Mouse (Mus musculus) kidney, postnatal 0 days (tissue): ENCODE measurements around the gene Uxs1. TPM values are rescaled to one million over a fixed set of nuclear protein-coding genes. Genes with fewer than 3 reads are reported as not detected.

Experiments used
- ATAC-seq: fragments of 200-750 bp; cut with Nextera tagmentation; replicated peaks from 2 replicates; pipeline ENCODE4 v1.8.0; 2017; ENCODE audit warnings: low read depth, moderate number of reproducible peaks, moderate TSS enrichment, moderate library complexity; ENCODE audit not compliant: low FRiP score
- DNase-seq: peaks from one replicate; pipeline ENCODE4 v3.0.0-alpha.2; 2016; ENCODE audit warnings: low spot score
- H3K27ac ChIP-seq: fragments of 300-500 bp; sonication (generic); 2 replicates; pipeline ENCODE4 v1.5.1; 2014; ENCODE audit warnings: mild to moderate bottlenecking
- H3K27me3 ChIP-seq: fragments of 300-500 bp; sonication (generic); 2 replicates; pipeline ENCODE4 v1.6.1; 2014; ENCODE audit warnings: low read length, mixed read lengths; ENCODE audit not compliant: insufficient read depth
- H3K36me3 ChIP-seq: fragments of 300-500 bp; sonication (generic); 2 replicates; pipeline ENCODE4 v1.6.1; 2014; ENCODE audit warnings: low read length, mixed read lengths; ENCODE audit not compliant: insufficient read depth
- H3K4me1 ChIP-seq: fragments of 300-500 bp; sonication (generic); replicated peaks from 2 replicates; pipeline ENCODE4 v1.6.1; 2014; ENCODE audit warnings: antibody characterized with exemption, low read length, mixed read lengths; ENCODE audit not compliant: insufficient read depth
- H3K4me2 ChIP-seq: fragments of 300-500 bp; sonication (generic); 2 replicates; pipeline ENCODE4 v1.6.1; 2014; ENCODE audit warnings: mild to moderate bottlenecking, low read length, moderate library complexity, mixed read lengths
- H3K4me3 ChIP-seq: fragments of 300-500 bp; sonication (generic); replicated peaks from 2 replicates; pipeline ENCODE4 v1.5.1; 2014; ENCODE audit warnings: low read depth, low read length
- H3K9ac ChIP-seq: fragments of 300-500 bp; sonication (generic); 2 replicates; pipeline ENCODE4 v1.6.1; 2014; ENCODE audit warnings: low read depth, low read length
- H3K9me3 ChIP-seq: fragments of 300-500 bp; sonication (generic); replicated peaks from 2 replicates; pipeline ENCODE4 v1.6.1; 2016; ENCODE audit warnings: low read length, inconsistent platforms, mixed read lengths
- CTCF ChIP-seq: IDR thresholded peaks from 2 replicates; pipeline ENCODE4 v1.5.1; 2016; ENCODE audit warnings: antibody characterized with exemption, low read depth, mild to moderate bottlenecking, moderate library complexity
- WGBS: fragments of 180-500 bp; shearing (Covaris S2); extraction: QIAGEN DNeasy Blood & Tissue Kit; methylation state at CpG from one replicate; pipeline ENCODE4 v1.1.7; 2014; 5-methylcytosine and 5-hydroxymethylcytosine counted together
- polyA plus RNA-seq: library from polyadenylated mRNA; unstranded; fragments of >200 nt; fragmentation: Nextera tagmentation; extraction: Ambion mirVana; gene quantifications from 2 replicates; pipeline ENCODE4 v1.2.1, GENCODE M21; 2015

The Uxs1 gene
- polyA plus RNA-seq, 1 experiment from 2014 or later, result 28.5 TPM

- no peak for TF ChIP-seq CTCF
- no peak overlapping the region for H3K4me2 ChIP-seq
- no peak for ATAC-seq
- no peak overlapping the region for H3K27ac ChIP-seq
- no peak overlapping the region for H3K4me3 ChIP-seq
- H3K36me3 ChIP-seq, result no peaks in the 10 kb centered on the region
- no peak overlapping the region for H3K9ac ChIP-seq
- no peaks in the 10 kb centered on the region for H3K27me3 ChIP-seq
- no peaks in the 10 kb centered on the region for H3K4me1 ChIP-seq
- H3K9me3 ChIP-seq, result no peaks in the 10 kb centered on the region
- no peak for DNase-seq
- WGBS, result 63% methylated on average over 1 of the region's 1 CpGs
Measured at GRCm38 (mm10) chr1:43722459-43722858, 105.1 kb downstream of the Uxs1 start.

- Histone ChIP-seq H3K9me3 (no peaks in the 10 kb centered on the region), H3K27me3 (no peaks in the 10 kb centered on the region), H3K4me1 (no peaks in the 10 kb centered on the region), H3K4me3 (no peak overlapping the region), H3K9ac (no peak overlapping the region), H3K4me2 (no peak overlapping the region), H3K27ac (no peak overlapping the region), H3K36me3 (no peaks in the 10 kb centered on the region)
- 35% methylated on average over 2 of the region's 2 CpGs for WGBS
- DNase-seq (no peak), ATAC-seq (no peak)
- no peak for TF ChIP-seq CTCF
Measured at GRCm38 (mm10) chr1:43718793-43719192, 108.8 kb downstream of the Uxs1 start.

GRCm38 (mm10) chr1:43717967-43718366 is 109.6 kb downstream of the Uxs1 start:
- Histone ChIP-seq H3K36me3 (no peaks in the 10 kb centered on the region), H3K4me2 (no peak overlapping the region), H3K4me3 (no peak overlapping the region), H3K9ac (no peak overlapping the region), H3K27me3 (no peaks in the 10 kb centered on the region), H3K4me1 (no peaks in the 10 kb centered on the region), H3K27ac (no peak overlapping the region), H3K9me3 (no peaks in the 10 kb centered on the region)
- DNase-seq (no peak), ATAC-seq (no peak)
- WGBS, result 69% methylated on average over 7 of the region's 7 CpGs
- no peak for TF ChIP-seq CTCF

GRCm38 (mm10) chr1:43714841-43715240 is 112.8 kb downstream of the Uxs1 start:
- DNase-seq (peak; percentile 82), ATAC-seq (no peak)
- no peak overlapping the region for H3K9ac ChIP-seq
- no peaks in the 10 kb centered on the region for H3K4me1 ChIP-seq
- no peak for TF ChIP-seq CTCF
- H3K4me2 ChIP-seq, result no peak overlapping the region
- no peaks in the 10 kb centered on the region for H3K27me3 ChIP-seq
- H3K9me3 ChIP-seq, result no peaks in the 10 kb centered on the region
- H3K36me3 ChIP-seq, result no peaks in the 10 kb centered on the region
- H3K4me3 ChIP-seq, result no peak overlapping the region
- WGBS, result 64% methylated on average over 2 of the region's 2 CpGs
- no peak overlapping the region for H3K27ac ChIP-seq

GRCm38 (mm10) chr1:43698577-43699000 is 129.0 kb downstream of the Uxs1 start:
- peak; percentile 81 for DNase-seq
- peak overlapping the region; percentile 14; the same call in 1 of the 2 replicates for H3K27ac ChIP-seq
- H3K9me3 ChIP-seq, result no peaks in the 10 kb centered on the region
- peak; percentile 72; the same call in 1 of the 2 replicates for ATAC-seq
- no peaks in the 10 kb centered on the region for H3K36me3 ChIP-seq
- peaks cover 13% of the 10 kb centered on the region; the same call in 1 of the 2 replicates for H3K4me1 ChIP-seq
- H3K4me3 ChIP-seq, result no peak overlapping the region
- no peak for TF ChIP-seq CTCF
- H3K4me2 ChIP-seq, result no peak overlapping the region
- WGBS, result 5% methylated on average over 4 of the region's 4 CpGs
- H3K9ac ChIP-seq, result no peak overlapping the region
- no peaks in the 10 kb centered on the region for H3K27me3 ChIP-seq

Other genes with a start within 250 kb of the Uxs1 start
- 23.4 and 25.1 TPM in 2 replicates for gene 1500015O10Rik, start 97.2 kb downstream of the Uxs1 start, polyA plus RNA-seq
- 38.0 and 39.4 TPM in 2 replicates for gene Tpp2, start 105.8 kb upstream of the Uxs1 start, polyA plus RNA-seq
- 0.18 and 0.25 TPM in 2 replicates for gene Mettl21c, start 192.2 kb upstream of the Uxs1 start, polyA plus RNA-seq
- gene Gm8251, start 234.1 kb upstream of the Uxs1 start, polyA plus RNA-seq, result 0.03 TPM in 1 of 2 replicates, not detected in the other